Mouse (Mus musculus) NIH3T3 (cell line): ENCODE data around the gene Gmppa.
A peak's percentile ranks its signal among the peaks of the same experiment; 100 is the strongest.

Experiments
- DNase-seq: peaks from one replicate; pipeline ENCODE4 v3.0.0-alpha.2; 2012; ENCODE audit warnings: low read depth

Gene Gmppa

DNA sequence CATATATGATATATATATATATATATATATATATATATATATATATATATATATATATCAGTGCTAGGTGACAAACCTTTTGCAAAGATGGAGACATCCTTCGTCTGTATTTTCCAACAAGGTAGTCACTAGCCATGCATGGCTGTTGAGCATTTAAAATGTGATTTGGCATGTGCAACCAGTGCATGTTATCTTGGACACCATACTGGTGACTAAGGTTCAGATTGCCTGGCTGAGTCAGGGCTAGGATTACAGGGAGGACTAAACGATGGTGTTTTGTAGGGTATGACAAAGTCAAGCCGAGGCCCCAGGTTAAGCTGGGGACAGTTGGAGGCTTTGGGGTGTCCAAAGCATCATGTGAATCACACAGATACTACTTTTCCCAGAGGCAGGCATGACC lies 19.7 kb downstream of the Gmppa start:
- peak; percentile 37 for DNase-seq

GRCm38 (mm10) chr1:75455948-75456347 lies 20.2 kb downstream of the Gmppa start:
- no peak for DNase-seq

DNA sequence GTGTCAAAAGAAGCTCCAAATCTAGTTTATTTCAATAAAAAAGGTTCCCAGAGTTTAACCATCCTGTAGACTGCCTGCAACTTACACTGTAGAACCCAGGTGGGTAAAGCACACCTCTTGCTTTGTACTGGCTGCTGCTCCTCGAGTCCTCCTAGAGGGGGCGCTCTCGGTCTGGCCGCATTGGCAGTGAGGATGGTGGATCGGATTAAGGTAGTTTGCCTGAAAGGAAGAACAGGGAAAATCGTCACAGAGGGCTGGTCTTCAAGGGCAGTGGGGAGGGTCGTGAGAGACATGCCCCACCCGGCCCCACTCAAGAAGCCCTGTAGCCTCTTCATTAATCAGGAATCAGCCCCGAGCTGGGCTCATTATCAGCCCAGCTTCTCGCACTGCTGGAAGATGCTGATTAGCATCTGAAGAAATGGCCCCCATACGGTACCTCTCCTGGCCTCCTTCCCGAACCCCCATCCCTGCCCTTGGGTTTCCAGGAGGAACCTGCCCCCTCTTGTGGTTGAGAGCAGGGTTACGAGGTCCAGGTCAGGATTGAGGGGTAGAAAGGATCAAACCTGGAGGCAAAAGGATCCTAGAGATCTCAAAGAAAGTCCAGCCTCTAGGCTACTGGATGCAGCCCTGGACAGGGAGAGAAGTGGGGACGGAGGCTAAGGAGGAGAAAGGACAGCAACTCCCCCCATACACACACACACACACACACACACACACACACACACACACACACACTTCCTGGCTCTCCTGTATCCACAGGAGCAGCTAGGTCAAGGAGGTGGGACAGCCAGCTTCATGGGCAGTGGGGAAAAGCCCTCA lies 21.2 kb downstream of the Gmppa start:
- DNase-seq: peak; percentile 31

DNA sequence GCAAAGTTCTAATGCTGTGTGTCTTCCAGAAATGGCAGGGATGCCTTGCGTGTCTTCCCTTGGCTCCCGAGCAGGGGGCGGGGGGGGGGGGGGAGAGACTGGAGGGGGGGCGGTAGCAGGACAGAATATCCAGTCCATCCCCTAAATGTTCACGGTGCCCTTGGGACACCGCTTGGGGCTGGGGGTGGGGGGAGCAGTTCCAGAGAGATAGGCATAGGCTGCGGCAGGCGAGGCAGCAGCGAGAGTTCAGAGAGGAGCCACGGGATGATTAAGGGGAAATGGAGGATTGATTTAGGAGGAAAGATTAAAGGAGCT lies 21.9 kb downstream of the Gmppa start:
- no peak for DNase-seq

- DNase-seq: peak; percentile 69
Measured at GRCm38 (mm10) chr1:75458025-75458788, 22.5 kb downstream of the Gmppa start.

- peak; percentile 53 for DNase-seq
Measured at GRCm38 (mm10) chr1:75458789-75459684, 23.3 kb downstream of the Gmppa start.

- DNase-seq: peak; percentile 58
Measured at GRCm38 (mm10) chr1:75460297-75460696, 24.6 kb downstream of the Gmppa start.

DNA sequence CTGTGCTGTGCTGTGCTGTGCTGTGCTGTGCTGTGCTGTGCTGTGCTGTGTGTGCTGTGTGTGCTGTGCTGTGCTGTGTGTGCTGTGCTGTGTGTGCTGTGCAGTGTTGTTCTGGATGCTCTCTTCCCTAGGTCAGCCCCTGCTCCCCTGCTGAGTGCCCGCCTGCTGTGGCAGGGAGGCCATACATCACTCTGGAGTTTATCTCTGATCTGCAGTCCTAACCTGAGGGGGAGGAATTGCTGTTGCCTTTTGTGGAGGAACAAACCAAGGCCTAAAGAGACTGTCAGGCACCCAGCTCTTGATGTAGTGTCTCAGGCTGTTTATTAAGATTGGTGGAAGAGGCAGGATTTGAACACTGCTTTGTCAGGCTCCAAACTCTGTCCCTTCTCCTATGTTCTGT lies 26.9 kb downstream of the Gmppa start:
- DNase-seq: no peak

- no peak for DNase-seq
Measured at GRCm38 (mm10) chr1:75463652-75464204, 28.0 kb downstream of the Gmppa start.

DNA sequence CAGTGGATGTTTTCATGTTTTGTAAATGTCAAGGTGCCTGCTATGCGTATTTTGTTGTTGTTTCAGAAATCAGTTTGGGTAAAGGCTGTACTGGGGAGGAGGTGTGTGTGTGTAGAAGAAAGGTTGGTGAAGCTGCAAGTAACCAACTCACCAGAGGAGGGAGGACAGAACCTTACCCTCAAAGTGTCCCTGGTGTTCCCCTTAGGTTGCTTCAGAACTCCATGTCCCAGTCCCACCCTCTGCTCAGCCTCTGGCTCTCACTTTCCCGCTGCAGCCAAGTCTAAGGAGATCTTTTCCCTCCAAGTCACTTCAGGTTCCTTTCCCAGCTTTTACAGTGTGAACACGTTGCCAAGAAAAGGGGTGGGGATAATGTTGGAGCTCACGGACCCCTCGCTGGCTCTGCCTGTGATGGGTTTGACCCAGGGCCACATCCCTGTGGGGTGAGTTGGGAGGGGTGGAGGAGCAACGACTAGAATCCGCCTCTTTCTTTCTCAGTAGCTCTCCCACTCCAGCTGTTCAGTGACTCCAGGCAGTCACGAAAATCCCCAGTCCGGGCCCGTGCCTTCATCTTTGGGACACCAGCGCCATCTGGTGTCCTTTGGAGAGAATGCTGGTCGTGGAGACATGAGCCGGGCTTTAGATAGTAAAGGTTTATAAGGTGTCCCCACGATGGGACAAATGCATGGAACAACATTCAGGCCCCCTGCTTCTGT lies 31.6 kb downstream of the Gmppa start:
- DNase-seq: peak; percentile 94

GRCm38 (mm10) chr1:75469287-75469825 lies 33.6 kb downstream of the Gmppa start:
- no peak for DNase-seq

- DNase-seq: no peak
Measured at GRCm38 (mm10) chr1:75476441-75476840, 40.7 kb downstream of the Gmppa start.

DNA sequence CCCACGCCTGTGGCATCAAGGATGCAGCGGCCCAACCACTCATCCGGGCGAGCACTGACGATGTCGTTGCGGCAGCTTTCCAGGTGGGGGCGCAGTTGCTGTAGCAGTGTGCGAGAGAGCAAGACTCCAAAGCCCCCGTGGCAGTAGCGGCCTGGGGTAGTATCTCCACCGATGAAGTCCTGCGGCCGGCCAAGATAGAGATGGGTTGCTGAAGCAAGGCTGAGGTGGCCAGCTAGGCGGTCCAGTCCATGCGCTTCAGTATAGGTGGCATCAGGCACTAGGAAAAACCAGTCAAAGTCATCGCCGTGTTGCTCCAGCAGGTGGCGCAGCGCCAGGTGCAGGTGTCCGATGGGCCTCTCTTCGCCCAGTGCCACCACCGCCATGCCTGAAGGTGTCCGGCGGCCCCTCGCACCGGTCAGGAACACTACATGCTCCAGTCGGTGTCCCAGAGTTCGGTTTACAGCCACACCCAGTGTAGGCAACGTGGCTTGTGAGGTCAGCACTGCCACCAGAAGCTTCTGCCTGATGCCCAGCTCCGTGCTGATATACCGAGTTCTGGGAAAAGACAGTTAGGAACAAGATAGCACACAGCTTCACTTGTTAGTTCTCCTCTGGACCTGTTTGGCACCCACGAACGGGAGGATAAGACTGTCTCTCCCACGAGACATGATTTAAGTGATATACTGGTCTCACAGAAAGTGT lies 41.7 kb downstream of the Gmppa start:
- peak; percentile 86 for DNase-seq

GRCm38 (mm10) chr1:75477966-75478290 lies 42.2 kb downstream of the Gmppa start:
- DNase-seq: peak; percentile 26

- peak; percentile 68 for DNase-seq
Measured at GRCm38 (mm10) chr1:75478497-75478896, 42.8 kb downstream of the Gmppa start.

- peak; percentile 98 for DNase-seq
Measured at GRCm38 (mm10) chr1:75478916-75479634, 43.3 kb downstream of the Gmppa start, which contains the start of the genes Chpf and Tmem198. Gene Chpf, minus strand, starts transcription at chr1:75479307. Gene Tmem198, plus strand, starts transcription at chr1:75479532.

DNA sequence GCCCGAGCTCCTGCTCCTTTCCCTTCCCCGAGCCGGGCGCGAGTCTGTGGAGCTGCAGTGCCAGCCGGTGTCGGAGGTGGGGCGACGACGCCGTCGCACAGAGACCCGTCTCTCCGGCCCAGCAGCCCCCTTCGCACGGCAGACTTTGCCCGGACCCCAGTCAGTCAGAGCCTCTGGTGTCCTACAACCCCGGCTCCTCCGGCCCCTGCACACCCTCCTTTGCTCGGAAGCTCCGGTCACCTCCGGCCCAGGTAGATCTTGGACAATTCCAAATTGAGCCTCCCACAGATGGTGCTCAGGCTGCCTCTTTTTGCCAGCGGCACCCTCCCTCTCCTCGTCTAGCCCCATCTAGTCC lies 43.9 kb downstream of the Gmppa start:
- no peak for DNase-seq

DNA sequence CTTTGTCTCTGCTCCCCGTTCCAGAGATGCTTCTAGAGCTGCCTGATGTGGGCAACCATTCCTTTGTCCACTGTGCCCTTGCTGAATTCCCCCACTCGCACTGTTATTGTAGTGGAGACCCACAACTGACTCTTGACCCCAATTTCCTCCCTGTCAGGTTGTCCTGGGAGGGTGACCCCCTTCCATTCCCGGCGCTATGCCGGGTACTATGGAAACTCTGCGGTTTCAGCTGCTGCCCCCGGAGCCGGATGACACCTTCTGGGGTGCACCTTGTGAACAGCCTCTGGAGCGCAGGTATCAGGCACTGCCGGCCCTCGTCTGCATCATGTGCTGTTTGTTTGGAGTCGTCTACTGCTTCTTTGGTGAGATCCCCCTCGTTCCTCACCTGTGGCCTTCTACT lies 44.3 kb downstream of the Gmppa start:
- no peak for DNase-seq

- DNase-seq: no peak
Measured at GRCm38 (mm10) chr1:75480735-75481134, 45.0 kb downstream of the Gmppa start.

DNA sequence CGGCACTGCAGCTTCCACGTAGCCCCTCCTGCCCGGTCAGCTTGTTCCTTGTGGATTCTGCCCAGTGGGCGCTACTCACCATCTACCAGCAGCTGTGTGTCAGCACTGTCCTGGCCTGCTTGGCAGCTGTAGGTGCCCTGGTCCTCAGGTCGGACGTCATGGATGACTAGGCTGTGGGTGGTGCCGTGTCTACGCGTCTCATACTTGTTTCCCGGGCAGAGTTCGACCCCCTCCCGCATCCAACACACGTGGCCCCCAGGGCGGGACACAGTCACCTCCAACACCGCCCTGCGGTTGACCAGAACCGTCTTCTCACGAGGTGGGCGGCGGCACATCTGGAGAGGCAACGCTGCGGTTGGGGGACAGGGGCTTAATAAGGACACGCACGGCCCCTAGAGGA lies 50.8 kb downstream of the Gmppa start:
- no peak for DNase-seq
